Mouse (Mus musculus) bone marrow, adult 2 months (tissue): ENCODE measurements around the gene Akap12.

ENCODE experiments used
- CTCF ChIP-seq: fragments of 200-500 bp; IDR thresholded peaks from 2 replicates; pipeline ENCODE4 v1.5.1; 2011; ENCODE audit warnings: low read length, control low read depth; ENCODE audit not compliant: control insufficient read depth, insufficient read depth
- POLR2A ChIP-seq: fragments of 200-500 bp; IDR thresholded peaks from 2 replicates; pipeline ENCODE4 v1.6.1; 2011; ENCODE audit warnings: low read depth, mild to moderate bottlenecking, control low read depth, low read length, borderline replicate concordance; ENCODE audit not compliant: control insufficient read depth

DNA sequence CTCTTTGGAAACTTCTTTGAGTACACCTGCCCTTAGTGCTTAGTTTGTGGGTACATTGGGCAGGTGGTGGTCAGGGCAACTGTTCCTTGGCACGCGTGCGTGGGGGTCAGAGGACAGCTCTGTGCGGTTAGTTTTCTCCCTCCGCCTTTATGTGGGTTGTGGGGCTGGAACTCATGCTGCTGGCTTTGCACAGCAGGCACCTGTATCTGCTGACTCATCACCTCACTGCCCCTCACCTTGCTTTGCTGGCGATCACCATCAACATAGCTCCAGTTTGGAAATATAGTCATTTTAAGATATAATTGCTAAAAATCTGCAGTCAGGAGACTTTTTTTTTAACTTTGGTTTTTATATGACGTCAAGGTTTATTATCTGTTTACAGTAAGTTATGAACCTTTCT lies 2.0 kb downstream of the Akap12 start:
- TF ChIP-seq CTCF (no peak), POLR2A (no peak)
